Mouse (Mus musculus): ENCODE results near the gene Rala. TPM values are rescaled to one million over a fixed set of nuclear protein-coding genes. Genes with fewer than 3 reads are reported as not detected.

The Rala gene
- polyA plus RNA-seq, 1 experiment: 86.6 TPM

- peak; percentile 76 for TF ChIP-seq CTCF (IDR thresholded peaks at IDR 0.05; ENCODE audit: borderline replicate concordance, extremely low read depth, insufficient read depth, insufficient read length)
- no peak for TF ChIP-seq POLR2A (IDR thresholded peaks at IDR 0.05; ENCODE audit: borderline replicate concordance, extremely low read depth, insufficient read depth, insufficient read length, poor library complexity, severe bottlenecking)
Measured at GRCm38 (mm10) chr13:17837610-17838483, 106.2 kb downstream of the Rala start.

GRCm38 (mm10) chr13:17836808-17837207 lies 107.2 kb downstream of the Rala start:
- DNase-seq (ENCODE audit: low read depth): no peak
- TF ChIP-seq POLR2A (IDR thresholded peaks at IDR 0.05; ENCODE audit: borderline replicate concordance, extremely low read depth, insufficient read depth, insufficient read length, poor library complexity, severe bottlenecking): no peak
- no peak for TF ChIP-seq CTCF (IDR thresholded peaks at IDR 0.05; ENCODE audit: borderline replicate concordance, extremely low read depth, insufficient read depth, insufficient read length)

More at GRCm38 (mm10) chr13:17837610-17838483, 106.2 kb downstream of the Rala start:
- peak; percentile 70 for DNase-seq (ENCODE audit: low read depth)

- DNase-seq (ENCODE audit: low read depth): no peak
- TF ChIP-seq CTCF (IDR thresholded peaks at IDR 0.05; ENCODE audit: borderline replicate concordance, extremely low read depth, insufficient read depth, insufficient read length) (no peak), POLR2A (IDR thresholded peaks at IDR 0.05; ENCODE audit: borderline replicate concordance, extremely low read depth, insufficient read depth, insufficient read length, poor library complexity, severe bottlenecking) (no peak)
Measured at GRCm38 (mm10) chr13:17832940-17833339, 111.1 kb downstream of the Rala start.

Other genes with a start within 250 kb of the Rala start
- gene Mplkip, start 249.0 kb downstream of the Rala start, polyA plus RNA-seq (2012; rRNA removed): 16.7 and 18.2 TPM in 2 replicates
- gene Sugct, start 248.7 kb downstream of the Rala start, polyA plus RNA-seq (2012; rRNA removed): 1.2 and 1.7 TPM in 2 replicates
- 36.9 and 46.7 TPM in 2 replicates for gene Cdk13, start 139.1 kb downstream of the Rala start, polyA plus RNA-seq (2012; rRNA removed)
- gene Yae1d1, start 49.1 kb upstream of the Rala start, polyA plus RNA-seq (2012; rRNA removed): 33.1 and 35.5 TPM in 2 replicates